Mouse (Mus musculus): ENCODE results near the gene Cdkn2c. TPM values are rescaled to one million over a fixed set of nuclear protein-coding genes. Genes with fewer than 3 reads are reported as not detected.

Cdkn2c gene
- total and polyA plus RNA-seq, 2 experiments from 2014 or later: 6.4 to 13.4 TPM

DNA sequence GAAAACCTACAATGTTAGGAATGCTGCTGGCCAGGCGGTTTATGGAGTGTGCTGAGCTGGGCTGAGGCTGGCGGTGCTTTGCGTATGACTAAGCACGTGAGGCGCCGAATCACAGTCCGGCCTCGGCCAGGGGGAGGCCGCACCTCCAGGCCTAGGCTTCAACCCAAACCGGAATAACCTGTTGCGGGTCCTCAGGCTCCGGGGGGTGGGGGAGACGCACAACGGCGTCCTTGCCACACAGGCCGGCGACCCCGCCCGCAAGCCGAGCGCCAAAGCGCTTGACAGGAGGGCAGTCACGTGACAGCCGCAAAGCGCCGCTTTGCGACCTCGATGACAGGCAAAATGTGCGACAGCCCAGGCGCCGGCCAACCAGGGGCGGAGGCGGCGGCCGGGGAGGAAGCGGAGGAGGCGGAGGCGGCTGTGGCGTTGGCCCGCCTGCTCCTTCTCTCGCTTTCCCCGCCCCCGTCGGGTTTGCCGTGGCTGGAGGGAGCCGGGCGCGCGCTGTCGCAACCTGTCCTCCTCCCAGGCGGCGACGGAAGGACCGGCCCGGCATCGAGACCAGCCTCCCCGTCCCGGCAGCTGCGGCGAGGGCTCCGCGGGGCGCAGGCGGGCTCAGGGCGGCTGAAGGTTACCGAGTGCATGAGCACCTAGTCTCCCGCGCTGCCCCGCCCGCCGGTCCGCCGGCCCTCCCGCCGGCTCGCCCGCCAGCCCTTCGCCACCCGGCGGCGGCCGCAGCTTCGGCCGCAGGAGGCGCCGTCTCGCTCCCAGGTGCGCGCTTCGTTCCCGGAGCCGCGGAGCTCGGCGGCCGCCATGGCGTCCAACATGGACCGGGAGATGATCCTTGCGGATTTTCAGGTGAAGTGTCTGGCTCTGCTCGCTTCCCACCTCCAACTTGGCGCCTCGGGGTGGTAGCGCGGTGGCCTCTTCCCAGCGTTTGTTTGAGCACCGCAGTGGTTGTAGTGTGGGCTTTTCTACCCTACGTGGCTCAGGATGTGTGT lies 9.5 kb upstream of the Cdkn2c start, which contains the start of gene Faf1:
Gene Faf1 (plus strand): TSS at position 371 of the 998 bp plus-strand sequence.
- peak; percentile 96 for ATAC-seq

DNA sequence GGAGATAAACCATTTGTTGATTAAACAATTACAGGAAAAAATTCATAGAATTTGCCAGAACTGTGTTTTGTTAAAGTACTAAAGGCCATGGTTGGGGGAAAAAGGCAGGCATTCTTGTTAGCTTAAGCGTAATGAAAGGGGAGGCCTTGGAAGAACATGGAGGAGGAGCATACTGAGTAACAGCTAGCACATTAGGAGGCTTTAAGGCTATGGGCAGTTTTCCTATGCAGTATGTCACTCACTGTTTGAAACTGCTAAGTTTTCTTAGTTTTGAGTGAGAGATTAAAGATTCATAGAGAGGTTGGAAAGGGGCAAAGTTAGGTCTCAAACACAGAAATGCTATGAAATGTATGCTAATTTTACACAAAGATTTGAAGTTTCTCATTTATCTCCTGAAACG lies 7.1 kb upstream of the Cdkn2c start:
- no peaks in the 10 kb centered on the region for H3K27me3 ChIP-seq (ENCODE audit: insufficient read depth, low read length)

More for the DNA sequence above, 9.5 kb upstream of the Cdkn2c start, which contains the start of gene Faf1:
- TF ChIP-seq CTCF (IDR thresholded peaks at IDR 0.05; ENCODE audit: low read depth): peak; percentile 42
- Histone ChIP-seq H3K9ac (peak within 1 kb of the TSS; percentile 84), H3K27ac (ENCODE audit: low read depth, low read length) (peak within 1 kb of the TSS; percentile 96), H3K36me3 (ENCODE audit: insufficient read depth) (no peaks in the 10 kb centered on the region), H3K4me1 (ENCODE audit: insufficient read depth) (peaks cover 12% of the 10 kb centered on the region), H3K4me3 (ENCODE audit: low read depth, low read length) (peak within 1 kb of the TSS; percentile 92), H3K27me3 (ENCODE audit: insufficient read depth, low read length) (no peaks in the 10 kb centered on the region), H3K4me2 (ENCODE audit: low read depth) (peak within 1 kb of the TSS; percentile 60), H3K9me3 (ENCODE audit: low read length) (no peaks in the 10 kb centered on the region)
- DNase-seq: peak; percentile 98
- WGBS: 4% methylated on average over 100 of the region's 107 CpGs

DNA sequence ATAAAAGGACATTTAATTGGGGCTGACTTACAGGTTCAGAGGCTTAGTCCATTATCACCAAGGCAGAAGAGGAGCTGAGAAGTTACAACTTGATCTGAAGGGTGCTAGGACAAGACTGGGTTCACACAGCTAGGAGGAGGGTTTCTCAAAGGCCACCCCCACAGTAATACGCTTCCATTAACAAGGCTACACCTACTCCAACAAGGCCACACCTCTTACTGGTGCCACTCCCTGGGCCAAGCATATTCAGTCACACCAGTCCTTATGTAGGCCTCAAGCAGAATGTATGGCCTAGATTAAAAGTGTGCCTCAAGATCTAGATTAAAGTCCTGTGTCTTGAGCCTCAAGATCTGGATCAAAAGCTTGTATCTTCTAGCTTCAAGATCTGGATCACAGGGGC lies 5.0 kb upstream of the Cdkn2c start:
- Histone ChIP-seq H3K36me3 (ENCODE audit: insufficient read depth) (no peaks in the 10 kb centered on the region), H3K27ac (ENCODE audit: low read depth, low read length) (no peak overlapping the region), H3K4me1 (ENCODE audit: insufficient read depth) (no peaks in the 10 kb centered on the region), H3K9me3 (ENCODE audit: low read length) (no peaks in the 10 kb centered on the region), H3K4me2 (ENCODE audit: low read depth) (no peak overlapping the region), H3K9ac (no peak overlapping the region), H3K27me3 (ENCODE audit: insufficient read depth, low read length) (no peaks in the 10 kb centered on the region), H3K4me3 (ENCODE audit: low read depth, low read length) (no peak overlapping the region)
- WGBS: 81% methylated on average over 1 of the region's 1 CpGs
- TF ChIP-seq CTCF (IDR thresholded peaks at IDR 0.05; ENCODE audit: low read depth): no peak
- ATAC-seq (no peak), DNase-seq (no peak)

More for the DNA sequence above, 7.1 kb upstream of the Cdkn2c start:
- Histone ChIP-seq H3K9ac (no peak overlapping the region), H3K4me2 (ENCODE audit: low read depth) (no peak overlapping the region), H3K27ac (ENCODE audit: low read depth, low read length) (no peak overlapping the region), H3K4me1 (ENCODE audit: insufficient read depth) (peaks cover 9% of the 10 kb centered on the region; the same call in 1 of the 2 replicates), H3K4me3 (ENCODE audit: low read depth, low read length) (no peak overlapping the region), H3K9me3 (ENCODE audit: low read length) (no peaks in the 10 kb centered on the region), H3K36me3 (ENCODE audit: insufficient read depth) (no peaks in the 10 kb centered on the region)
- WGBS: 77% methylated on average over 2 of the region's 2 CpGs
- TF ChIP-seq CTCF (IDR thresholded peaks at IDR 0.05; ENCODE audit: low read depth): no peak
- ATAC-seq (no peak), DNase-seq (no peak)

DNA sequence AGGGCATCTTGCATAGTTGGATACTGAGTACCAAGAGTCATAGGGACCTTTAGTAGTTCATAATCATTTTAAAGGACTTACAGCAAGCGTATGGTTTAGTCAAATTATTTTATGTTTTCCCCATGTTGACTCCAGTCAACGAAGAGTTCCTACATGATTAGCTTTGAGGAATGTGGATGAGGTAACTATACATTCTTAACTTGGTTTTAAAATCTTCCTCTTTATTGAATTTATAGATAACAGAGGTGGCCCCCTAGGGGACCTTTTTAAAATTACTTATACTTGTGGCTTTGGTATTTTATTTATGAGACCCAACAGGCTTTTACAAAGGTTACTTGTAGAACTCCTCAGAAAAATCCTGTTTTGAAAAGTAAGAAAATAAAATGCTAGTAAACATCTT lies 3.2 kb upstream of the Cdkn2c start:
- no peak overlapping the region for H3K27ac ChIP-seq (ENCODE audit: low read depth, low read length)
- no peaks in the 10 kb centered on the region; the same call in 1 of the 2 replicates for H3K27me3 ChIP-seq (ENCODE audit: insufficient read depth, low read length)
- no peak for TF ChIP-seq CTCF (IDR thresholded peaks at IDR 0.05; ENCODE audit: low read depth)
- H3K4me1 ChIP-seq (ENCODE audit: insufficient read depth): peaks cover 4% of the 10 kb centered on the region; the same call in 1 of the 2 replicates
- H3K36me3 ChIP-seq (ENCODE audit: insufficient read depth): no peaks in the 10 kb centered on the region
- H3K9ac ChIP-seq: no peak overlapping the region
- H3K4me3 ChIP-seq (ENCODE audit: low read depth, low read length): no peak overlapping the region
- 70% methylated on average over 2 of the region's 2 CpGs for WGBS
- H3K9me3 ChIP-seq (ENCODE audit: low read length): no peaks in the 10 kb centered on the region
- ATAC-seq: no peak
- peak; percentile 33 for DNase-seq
- H3K4me2 ChIP-seq (ENCODE audit: low read depth): no peak overlapping the region

DNA sequence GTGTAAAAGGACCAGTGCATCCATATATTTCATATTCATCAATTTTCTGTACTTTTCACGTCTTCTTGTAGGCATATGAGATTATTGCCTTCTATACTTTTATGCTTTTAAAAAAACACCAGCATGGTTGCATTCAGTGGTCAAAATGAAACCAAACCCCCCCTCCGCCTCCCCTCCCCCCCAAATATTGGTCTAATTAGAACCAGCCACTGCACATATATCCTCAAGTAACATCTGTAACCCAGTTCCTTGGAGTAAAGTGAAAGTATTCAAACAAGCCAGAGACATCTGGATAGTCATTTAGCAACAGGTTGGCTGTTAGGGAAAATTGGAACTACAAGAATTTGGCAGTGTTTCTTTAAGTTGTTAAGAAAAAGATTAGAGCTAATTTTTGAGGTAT lies 529 bp upstream of the Cdkn2c start:
- H3K9me3 ChIP-seq (ENCODE audit: low read length): no peaks in the 10 kb centered on the region
- no peak for DNase-seq
- WGBS: 52% methylated on average over 2 of the region's 2 CpGs
- no peak overlapping the region for H3K9ac ChIP-seq
- ATAC-seq: no peak
- H3K36me3 ChIP-seq (ENCODE audit: insufficient read depth): no peaks in the 10 kb centered on the region
- H3K27me3 ChIP-seq (ENCODE audit: insufficient read depth, low read length): no peaks in the 10 kb centered on the region; the same call in 1 of the 2 replicates
- peak overlapping the region; percentile 97 for H3K4me2 ChIP-seq (ENCODE audit: low read depth)
- TF ChIP-seq CTCF (IDR thresholded peaks at IDR 0.05; ENCODE audit: low read depth): no peak
- peaks cover 7% of the 10 kb centered on the region; the same call in 1 of the 2 replicates for H3K4me1 ChIP-seq (ENCODE audit: insufficient read depth)
- 0 out of 2 replicates have a peak overlapping the region, but pooled peaks have one; percentile 89 for H3K27ac ChIP-seq (ENCODE audit: low read depth, low read length)
- no peak overlapping the region for H3K4me3 ChIP-seq (ENCODE audit: low read depth, low read length)

DNA sequence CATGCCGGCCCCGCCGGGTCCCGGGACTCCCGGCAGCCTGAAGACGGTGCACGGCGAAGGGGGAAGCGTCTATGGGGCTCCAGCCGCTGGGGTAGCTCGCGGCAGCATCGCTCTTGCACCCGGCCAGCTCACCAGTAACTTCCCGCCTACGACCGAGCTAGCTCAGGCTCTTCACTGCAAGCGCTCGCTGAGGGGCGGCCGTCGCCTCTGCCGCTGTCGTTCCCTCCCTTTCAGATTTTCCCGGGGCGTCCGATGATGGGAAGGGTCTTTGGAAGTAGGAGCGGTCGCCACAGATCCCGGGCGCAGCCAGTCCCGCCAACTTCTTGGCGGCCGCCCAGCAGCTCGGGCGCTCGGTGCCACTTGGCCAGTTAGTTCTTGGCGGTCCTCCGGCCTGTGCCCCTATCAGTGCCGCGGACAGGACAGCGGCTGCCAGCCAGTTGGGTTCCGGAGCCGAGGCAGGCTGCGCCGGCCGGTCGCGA lies 968 bp downstream of the Cdkn2c start:
- ATAC-seq: peak; percentile 38
- H3K9ac ChIP-seq: peak overlapping the region; percentile 74
- H3K27ac ChIP-seq (ENCODE audit: low read depth, low read length): 0 out of 2 replicates have a peak overlapping the region, but pooled peaks have one; percentile 41
- WGBS: 4% methylated on average over 48 of the region's 49 CpGs
- peak overlapping the region; percentile 97 for H3K4me2 ChIP-seq (ENCODE audit: low read depth)
- DNase-seq: no peak
- H3K4me1 ChIP-seq (ENCODE audit: insufficient read depth): peaks cover 7% of the 10 kb centered on the region; the same call in 1 of the 2 replicates
- H3K4me3 ChIP-seq (ENCODE audit: low read depth, low read length): peak overlapping the region; percentile 62
- no peak for TF ChIP-seq CTCF (IDR thresholded peaks at IDR 0.05; ENCODE audit: low read depth)
- no peaks in the 10 kb centered on the region for H3K9me3 ChIP-seq (ENCODE audit: low read length)
- no peaks in the 10 kb centered on the region; the same call in none of the 2 replicates for H3K27me3 ChIP-seq (ENCODE audit: insufficient read depth, low read length)
- no peaks in the 10 kb centered on the region for H3K36me3 ChIP-seq (ENCODE audit: insufficient read depth)

Data from forebrain, postnatal 0 days (tissue).